Mouse (Mus musculus) cerebellum, adult 2 months (tissue): ENCODE data around the gene Ostf1.

ENCODE experiments used
- CTCF ChIP-seq: fragments of 200-500 bp; IDR thresholded peaks from 2 replicates; pipeline ENCODE4 v1.5.1; 2011; ENCODE audit warnings: low read depth, mild to moderate bottlenecking, control low read depth, low read length, moderate library complexity, borderline replicate concordance; ENCODE audit not compliant: insufficient read depth
- POLR2A ChIP-seq: fragments of 200-500 bp; IDR thresholded peaks from 2 replicates; pipeline ENCODE4 v1.6.1; 2011; ENCODE audit warnings: low read length, control low read depth, borderline replicate concordance; ENCODE audit not compliant: insufficient read depth

DNA sequence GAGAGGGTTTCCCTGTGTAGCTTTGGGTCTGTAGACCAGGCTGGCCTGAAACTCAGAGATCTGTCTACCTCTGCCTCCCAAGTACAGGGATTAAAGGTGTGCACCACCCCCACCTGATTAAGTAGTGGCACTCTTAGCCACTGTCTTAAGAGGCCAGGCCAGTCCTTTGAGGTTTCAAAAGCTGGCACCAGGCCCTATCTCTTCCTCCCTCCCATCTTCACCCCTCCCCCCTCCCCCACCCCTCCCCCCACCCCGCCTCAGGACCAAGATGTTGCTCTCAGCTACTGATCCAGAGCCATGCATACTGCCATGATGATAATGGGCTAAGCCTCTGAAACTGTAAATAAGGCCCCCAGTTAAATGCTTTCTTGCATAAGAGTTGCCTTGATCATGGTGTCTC, 27.7 kb upstream of the Ostf1 start:
- TF ChIP-seq POLR2A (no peak), CTCF (no peak)
